Mouse (Mus musculus): ENCODE measurements at regions not wholly inside any gene's neighbourhood (a gene's known extent, or its start where the extent isn't known, plus 50 kb on each side); places are given as distances from the start of the nearest gene placed in this dataset.
A peak's percentile ranks its signal among the peaks of the same experiment; 100 is the strongest.

- no peak for TF ChIP-seq GATA4 (IDR thresholded peaks at IDR 0.05; ENCODE audit: insufficient replicate concordance, low read length)
These were observed 174.4 kb upstream of the Rbms1 start for GRCm38 (mm10) chr2:61137378-61137777.

- TF ChIP-seq GATA4 (IDR thresholded peaks at IDR 0.05; ENCODE audit: insufficient replicate concordance, low read length), result no peak
These were observed 173.9 kb upstream of the Rbms1 start for GRCm38 (mm10) chr2:61136926-61137325.

- no peak for TF ChIP-seq GATA4 (IDR thresholded peaks at IDR 0.05; ENCODE audit: insufficient replicate concordance, low read length)
These were observed 160.2 kb upstream of the Rbms1 start for GRCm38 (mm10) chr2:61123046-61123806.

- no peak for TF ChIP-seq GATA4 (IDR thresholded peaks at IDR 0.05; ENCODE audit: insufficient replicate concordance, low read length)
These were observed 158.3 kb upstream of the Rbms1 start for GRCm38 (mm10) chr2:61121281-61121680.

GRCm38 (mm10) chr2:61114620-61115019 is 151.6 kb upstream of the Rbms1 start:
- TF ChIP-seq GATA4 (IDR thresholded peaks at IDR 0.05; ENCODE audit: insufficient replicate concordance, low read length), result no peak

GRCm38 (mm10) chr2:61113916-61114315 is 150.9 kb upstream of the Rbms1 start:
- no peak for TF ChIP-seq GATA4 (IDR thresholded peaks at IDR 0.05; ENCODE audit: insufficient replicate concordance, low read length)

- peak; percentile 92 for TF ChIP-seq GATA4 (IDR thresholded peaks at IDR 0.05; ENCODE audit: insufficient replicate concordance, low read length)
These were observed 147.6 kb upstream of the Rbms1 start for GRCm38 (mm10) chr2:61110591-61110990.

GRCm38 (mm10) chr2:61109564-61109963 is 146.6 kb upstream of the Rbms1 start:
- no peak for TF ChIP-seq GATA4 (IDR thresholded peaks at IDR 0.05; ENCODE audit: insufficient replicate concordance, low read length)

GRCm38 (mm10) chr2:61105169-61105568 is 142.2 kb upstream of the Rbms1 start:
- no peak for TF ChIP-seq GATA4 (IDR thresholded peaks at IDR 0.05; ENCODE audit: insufficient replicate concordance, low read length)

GRCm38 (mm10) chr2:61100854-61101253 is 137.9 kb upstream of the Rbms1 start:
- TF ChIP-seq GATA4 (IDR thresholded peaks at IDR 0.05; ENCODE audit: insufficient replicate concordance, low read length), result no peak

- no peak for TF ChIP-seq GATA4 (IDR thresholded peaks at IDR 0.05; ENCODE audit: insufficient replicate concordance, low read length)
These were observed 125.5 kb upstream of the Rbms1 start for GRCm38 (mm10) chr2:61088501-61088900.

- no peak for TF ChIP-seq GATA4 (IDR thresholded peaks at IDR 0.05; ENCODE audit: insufficient replicate concordance, low read length)
These were observed 121.8 kb upstream of the Rbms1 start for GRCm38 (mm10) chr2:61084835-61085234.

GRCm38 (mm10) chr2:61083100-61083499 is 120.1 kb upstream of the Rbms1 start:
- TF ChIP-seq GATA4 (IDR thresholded peaks at IDR 0.05; ENCODE audit: insufficient replicate concordance, low read length), result no peak

GRCm38 (mm10) chr2:61082640-61083039 is 119.6 kb upstream of the Rbms1 start:
- TF ChIP-seq GATA4 (IDR thresholded peaks at IDR 0.05; ENCODE audit: insufficient replicate concordance, low read length), result no peak

- TF ChIP-seq GATA4 (IDR thresholded peaks at IDR 0.05; ENCODE audit: insufficient replicate concordance, low read length), result no peak
These were observed 117.0 kb upstream of the Rbms1 start for GRCm38 (mm10) chr2:61080006-61080405.

- peak; percentile 64; the same call in 1 of the 2 replicates for TF ChIP-seq GATA4 (IDR thresholded peaks at IDR 0.05; ENCODE audit: insufficient replicate concordance, low read length)
These were observed 108.0 kb upstream of the Rbms1 start for GRCm38 (mm10) chr2:61071025-61071424.

- TF ChIP-seq GATA4 (IDR thresholded peaks at IDR 0.05; ENCODE audit: insufficient replicate concordance, low read length), result no peak
These were observed 104.9 kb upstream of the Rbms1 start for GRCm38 (mm10) chr2:61067877-61068276.

Measured in liver, adult (tissue).